Comparison of ENCODE assay signal across 10 mouse cellular contexts in the genomic region with DNA sequence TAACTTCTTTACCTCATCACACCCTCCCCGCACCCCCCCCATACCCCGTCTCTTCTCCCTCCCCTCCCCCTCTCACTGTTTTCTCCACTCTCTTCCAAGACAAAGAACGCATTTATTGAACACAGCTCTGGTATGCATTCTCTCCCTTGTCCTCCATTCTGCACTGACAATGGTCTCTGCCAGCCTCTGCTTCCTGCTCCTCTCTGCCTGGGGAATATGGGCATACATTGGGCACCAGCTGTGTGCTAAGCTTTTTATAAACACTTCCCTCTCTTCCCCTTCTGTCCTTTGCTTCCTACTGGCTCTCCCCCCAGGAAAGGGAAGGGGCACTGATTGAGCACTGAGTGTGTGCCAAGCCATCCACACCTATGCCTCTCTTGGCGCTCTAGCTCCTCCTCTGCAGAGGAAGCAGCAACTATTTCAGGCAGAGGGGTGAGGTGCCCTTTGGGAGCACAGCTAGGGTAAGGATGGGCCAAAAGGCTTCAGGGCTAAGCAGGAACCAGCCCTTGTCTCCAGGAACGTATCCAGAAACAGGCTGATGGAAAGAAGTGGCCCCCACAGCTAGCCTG. TPM values are rescaled to one million over a fixed set of nuclear protein-coding genes. Genes with fewer than 3 reads are reported as not detected.
DNase-seq lines count a peak whose midpoint lies in the region; ATAC-seq lines count a peak whose summit lies in the region.
"Had no signal": no experiment of that assay in that cellular context is flagged by ENCODE, and none has a peak within 500 bp of the region (broad histone marks: within the 10 kb centered on the region; RNA-seq: fewer than 3 reads in every experiment).

No protein-coding gene starts in this region.

- H3K27me3 ChIP-seq in hindbrain, embryonic 12.5 days = peaks cover 49% of the 10 kb centered on the region
- peaks cover 47% of the 10 kb centered on the region for H3K27me3 ChIP-seq in neural tube, embryonic 12.5 days (replicated peaks)

- 37% methylated on average over 5 of the region's 5 CpGs for WGBS in hindbrain, embryonic 12.5 days
- 36% methylated on average over 5 of the region's 5 CpGs for WGBS in neural tube, embryonic 12.5 days

- no peak for DNase-seq in frontal cortex, postnatal 36 days (ENCODE audit: low spot score in 2 of 2)
- peak; percentile 63 for DNase-seq in retina, postnatal 1 day
- no peak for DNase-seq in retina, embryonic 14.5 days (ENCODE audit: low spot score)
- DNase-seq in adrenal gland, postnatal 4 days (ENCODE audit: low spot score in 2 of 2) = no peak
- no peak for DNase-seq in adrenal gland, postnatal 25 days

- H3K4me2 ChIP-seq in hindbrain, embryonic 12.5 days (replicated peaks) = no peak overlapping the region
- H3K4me2 ChIP-seq in neural tube, embryonic 12.5 days (replicated peaks) = peak overlapping the region; percentile 31

- H3K9ac ChIP-seq in hindbrain, embryonic 12.5 days = no peak overlapping the region
- no peak overlapping the region for H3K9ac ChIP-seq in neural tube, embryonic 12.5 days

- peak overlapping the region; percentile 66 for H3K27ac ChIP-seq in hindbrain, embryonic 12.5 days
- 0 out of 2 replicates have a peak overlapping the region, but pooled peaks have one; percentile 32 for H3K27ac ChIP-seq in neural tube, embryonic 12.5 days

- peaks cover 40% of the 10 kb centered on the region for H3K4me1 ChIP-seq in hindbrain, embryonic 12.5 days
- peaks cover 27% of the 10 kb centered on the region for H3K4me1 ChIP-seq in neural tube, embryonic 12.5 days

- ATAC-seq in frontal cortex, adult (ENCODE audit: low TSS enrichment) = 0 out of 2 replicates have a peak, but pooled peaks have one; percentile 18
- peak; percentile 26 for ATAC-seq in hindbrain, embryonic 12.5 days (ENCODE audit: low FRiP score)
- ATAC-seq in neural tube, embryonic 12.5 days (ENCODE audit: low FRiP score, low read depth) = no peak; the same call in 1 of the 2 replicates

- H3K36me3 ChIP-seq in hindbrain, embryonic 12.5 days = no peaks in the 10 kb centered on the region
- H3K36me3 ChIP-seq in neural tube, embryonic 12.5 days = no peaks in the 10 kb centered on the region

- no peak overlapping the region for H3K4me3 ChIP-seq in hindbrain, embryonic 12.5 days
- H3K4me3 ChIP-seq in neural tube, embryonic 12.5 days = no peak overlapping the region

- H3K9me3 ChIP-seq in hindbrain, embryonic 12.5 days (replicated peaks) = no peaks in the 10 kb centered on the region
- no peaks in the 10 kb centered on the region for H3K9me3 ChIP-seq in neural tube, embryonic 12.5 days

RNA-seq across cellular contexts. Expression of a gene that starts 7.3 kb away (rescaled TPM):
- 60.5 and 65.1 TPM in 2 replicates for polyA plus RNA-seq in hindbrain, embryonic 12.5 days (2016; fragmentation: Nextera tagmentation; extraction: Ambion mirVana)
- polyA plus RNA-seq in neural tube, embryonic 12.5 days (2016; fragmentation: Nextera tagmentation; extraction: Ambion mirVana) = 61.5 and 61.7 TPM in 2 replicates
- 10 to 100 TPM; 40.3 to 48.1 TPM for total RNA-seq in adrenal gland, postnatal 4 days (2021)
- 43.9 and 49.2 TPM in 2 replicates for total RNA-seq in adrenal gland, postnatal 25 days (2021)

RNA-seq across cellular contexts. Expression of a gene that starts 9.9 kb away (rescaled TPM):
- polyA plus RNA-seq in hindbrain, embryonic 12.5 days (2016; fragmentation: Nextera tagmentation; extraction: Ambion mirVana) = 1.3 and 3.9 TPM in 2 replicates
- polyA plus RNA-seq in neural tube, embryonic 12.5 days (2016; fragmentation: Nextera tagmentation; extraction: Ambion mirVana) = 1.3 and 3.8 TPM in 2 replicates
- total RNA-seq in adrenal gland, postnatal 4 days (2021) = 1 to 10 TPM; 3.2 to 6.2 TPM
- total RNA-seq in adrenal gland, postnatal 25 days (2021) = 0.61 and 1.9 TPM in 2 replicates
- total RNA-seq: common myeloid progenitor, adult 5-6 weeks had no signal
- polyA plus RNA-seq: C2C12 had no signal

RNA-seq across cellular contexts. Expression of a gene that starts 21.2 kb away (rescaled TPM):
- polyA plus RNA-seq in hindbrain, embryonic 12.5 days (2016; fragmentation: Nextera tagmentation; extraction: Ambion mirVana) = 134 and 142 TPM in 2 replicates
- polyA plus RNA-seq in neural tube, embryonic 12.5 days (2016; fragmentation: Nextera tagmentation; extraction: Ambion mirVana) = 135 and 136 TPM in 2 replicates
- total RNA-seq in adrenal gland, postnatal 4 days (2021) = 10 to 100 TPM; 84.1 to 90.2 TPM
- total RNA-seq in adrenal gland, postnatal 25 days (2021) = 83.9 and 97.6 TPM in 2 replicates

RNA-seq across cellular contexts. Expression of a gene that starts 21.3 kb away (rescaled TPM):
- 25.2 and 26.0 TPM in 2 replicates for polyA plus RNA-seq in hindbrain, embryonic 12.5 days (2016; fragmentation: Nextera tagmentation; extraction: Ambion mirVana)
- polyA plus RNA-seq in neural tube, embryonic 12.5 days (2016; fragmentation: Nextera tagmentation; extraction: Ambion mirVana) = 26.3 and 28.1 TPM in 2 replicates
- 10 to 100 TPM; 21.6 to 22.7 TPM for total RNA-seq in adrenal gland, postnatal 4 days (2021)
- total RNA-seq in adrenal gland, postnatal 25 days (2021) = 12.3 and 17.5 TPM in 2 replicates
- total RNA-seq: common myeloid progenitor, adult 5-6 weeks had no signal

RNA-seq across cellular contexts. Expression of a gene that starts 46.3 kb away (rescaled TPM):
- 12.6 and 12.7 TPM in 2 replicates for polyA plus RNA-seq in hindbrain, embryonic 12.5 days (2016; fragmentation: Nextera tagmentation; extraction: Ambion mirVana)
- polyA plus RNA-seq in neural tube, embryonic 12.5 days (2016; fragmentation: Nextera tagmentation; extraction: Ambion mirVana) = 10.4 and 12.6 TPM in 2 replicates
- 10 to 100 TPM; 18.7 to 18.8 TPM for total RNA-seq in adrenal gland, postnatal 4 days (2021)
- 4.3 and 5.8 TPM in 2 replicates for total RNA-seq in adrenal gland, postnatal 25 days (2021)
- total RNA-seq: common myeloid progenitor, adult 5-6 weeks had no signal
- polyA plus RNA-seq: C2C12 had no signal
